Mouse (Mus musculus): Measurements from ENCODE around the gene Mxra8. TPM values are rescaled to one million over a fixed set of nuclear protein-coding genes. Genes with fewer than 3 reads are reported as not detected.

Gene Mxra8
- 148 and 155 TPM in 2 replicates for polyA plus RNA-seq (2014; fragmentation: Nextera tagmentation; extraction: Ambion mirVana)

DNA sequence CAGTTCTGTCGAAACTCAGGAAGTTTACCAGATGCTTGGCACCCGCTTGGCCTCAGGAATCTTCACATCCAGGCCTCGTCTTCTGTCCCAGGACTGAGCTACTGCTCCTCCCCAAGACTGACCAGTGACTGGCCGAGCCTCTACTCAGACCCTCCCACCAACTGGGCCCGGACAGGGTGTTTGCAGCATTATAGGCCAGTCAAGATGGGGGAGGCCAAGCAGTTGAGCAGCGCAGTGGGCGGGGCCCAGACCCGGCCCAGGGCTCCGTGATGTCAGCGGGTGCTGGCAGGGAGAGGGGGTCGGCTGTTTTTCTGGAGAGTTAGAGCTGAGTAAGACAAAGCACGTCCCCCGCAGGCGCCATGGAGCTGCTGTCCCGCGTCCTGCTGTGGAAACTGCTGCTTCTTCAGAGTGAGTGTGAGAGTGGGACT is at the start of gene Mxra8:
Gene Mxra8 (plus strand): TSS at position 198 of the 428 bp plus-strand sequence.
- Histone ChIP-seq H3K27me3 (ENCODE audit: insufficient read depth, low read length) (0 out of 2 replicates have a peak, but pooled peaks cover 3% of the 10 kb centered on the region), H3K4me3 (ENCODE audit: low read depth, low read length) (peak within 1 kb of the TSS; percentile 58), H3K4me2 (peak within 1 kb of the TSS; percentile 96), H3K9ac (peak within 1 kb of the TSS; percentile 63), H3K9me3 (ENCODE audit: low read depth, low read length) (no peaks in the 10 kb centered on the region), H3K36me3 (ENCODE audit: insufficient read depth) (peaks cover 28% of the 10 kb centered on the region; the same call in 1 of the 2 replicates), H3K4me1 (ENCODE audit: insufficient read depth) (peaks cover 28% of the 10 kb centered on the region), H3K27ac (ENCODE audit: low read depth) (peak within 1 kb of the TSS; percentile 96)
- no peak for TF ChIP-seq CTCF (IDR thresholded peaks at IDR 0.05; ENCODE audit: low read depth)
- ATAC-seq (ENCODE audit: insufficient read depth): peak; percentile 94
- DNase-seq: peak; percentile 95
- WGBS: 3% methylated on average over 16 of the region's 16 CpGs

DNA sequence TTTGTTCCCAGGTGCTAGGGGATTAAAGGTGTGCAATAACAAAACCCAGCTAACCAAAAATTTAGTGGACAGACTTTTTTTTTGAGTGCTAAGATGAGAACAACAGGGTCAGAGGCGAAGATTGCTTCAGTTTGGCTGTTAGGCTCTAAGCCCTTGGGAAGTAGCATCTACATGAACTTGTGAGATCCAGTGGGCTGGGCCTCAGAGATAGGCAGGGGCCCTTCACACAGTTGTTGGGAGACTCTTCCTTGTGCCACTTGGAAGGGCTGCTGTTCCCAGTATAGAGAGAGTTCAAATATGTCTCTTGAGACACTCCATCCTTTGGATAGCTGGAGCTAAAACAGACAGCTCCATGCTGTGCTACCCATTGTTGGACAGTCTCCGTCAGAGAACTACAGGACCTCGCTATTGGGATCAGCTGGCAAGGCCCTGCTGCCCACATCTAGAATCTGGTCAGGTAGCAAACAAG is 49.4 kb upstream of the Mxra8 start, which contains the start of gene Ankrd65:
Gene Ankrd65 (plus strand): TSS at position 419 of the 469 bp plus-strand sequence.
- Histone ChIP-seq H3K4me1 (ENCODE audit: insufficient read depth) (no peaks in the 10 kb centered on the region), H3K27ac (ENCODE audit: low read depth) (no peak within 1 kb of the TSS), H3K36me3 (ENCODE audit: insufficient read depth) (no peaks in the 10 kb centered on the region), H3K9ac (0 out of 2 replicates have a peak within 1 kb of the TSS, but pooled peaks have one; percentile 6), H3K4me2 (no peak within 1 kb of the TSS), H3K27me3 (ENCODE audit: insufficient read depth, low read length) (no peaks in the 10 kb centered on the region; the same call in 1 of the 2 replicates), H3K4me3 (ENCODE audit: low read depth, low read length) (no peak within 1 kb of the TSS), H3K9me3 (ENCODE audit: low read depth, low read length) (no peaks in the 10 kb centered on the region)
- ATAC-seq (ENCODE audit: insufficient read depth) (no peak), DNase-seq (no peak)
- 85% methylated on average over 3 of the region's 3 CpGs for WGBS
- no peak for TF ChIP-seq CTCF (IDR thresholded peaks at IDR 0.05; ENCODE audit: low read depth)

DNA sequence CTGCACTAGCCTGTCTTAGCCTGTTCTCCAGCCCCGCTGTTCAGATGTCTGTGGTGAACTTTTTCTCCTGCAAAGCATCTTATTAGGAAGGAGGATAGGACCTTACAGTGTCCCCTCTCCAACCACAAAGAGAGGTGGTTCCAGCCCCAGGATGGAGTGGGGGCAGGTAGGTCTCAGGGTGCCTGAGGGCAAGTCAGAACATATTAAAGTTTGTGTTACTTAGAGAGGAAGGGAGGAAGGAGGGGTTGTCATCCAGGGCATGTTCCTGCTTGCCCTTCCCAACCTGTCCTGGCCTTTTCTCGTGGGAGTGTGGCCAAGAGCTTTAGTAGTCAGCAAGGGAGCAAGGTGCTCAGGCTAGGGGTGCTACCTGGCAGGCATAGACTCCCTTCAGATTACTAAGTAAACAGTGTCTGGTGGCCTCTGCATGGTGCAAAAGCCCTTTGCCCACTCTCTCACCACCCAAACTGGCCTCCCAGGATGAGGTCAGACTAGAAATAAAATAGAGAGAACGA is 48.8 kb upstream of the Mxra8 start:
- Histone ChIP-seq H3K4me2 (no peak overlapping the region), H3K9ac (0 out of 2 replicates have a peak overlapping the region, but pooled peaks have one; percentile 6), H3K27me3 (ENCODE audit: insufficient read depth, low read length) (no peaks in the 10 kb centered on the region; the same call in 1 of the 2 replicates), H3K4me1 (ENCODE audit: insufficient read depth) (no peaks in the 10 kb centered on the region), H3K27ac (ENCODE audit: low read depth) (no peak overlapping the region), H3K9me3 (ENCODE audit: low read depth, low read length) (no peaks in the 10 kb centered on the region), H3K4me3 (ENCODE audit: low read depth, low read length) (no peak overlapping the region), H3K36me3 (ENCODE audit: insufficient read depth) (no peaks in the 10 kb centered on the region)
- no peak for DNase-seq
- no peak for TF ChIP-seq CTCF (IDR thresholded peaks at IDR 0.05; ENCODE audit: low read depth)
- no peak for ATAC-seq (ENCODE audit: insufficient read depth)
- 51% methylated on average over 3 of the region's 3 CpGs for WGBS

DNA sequence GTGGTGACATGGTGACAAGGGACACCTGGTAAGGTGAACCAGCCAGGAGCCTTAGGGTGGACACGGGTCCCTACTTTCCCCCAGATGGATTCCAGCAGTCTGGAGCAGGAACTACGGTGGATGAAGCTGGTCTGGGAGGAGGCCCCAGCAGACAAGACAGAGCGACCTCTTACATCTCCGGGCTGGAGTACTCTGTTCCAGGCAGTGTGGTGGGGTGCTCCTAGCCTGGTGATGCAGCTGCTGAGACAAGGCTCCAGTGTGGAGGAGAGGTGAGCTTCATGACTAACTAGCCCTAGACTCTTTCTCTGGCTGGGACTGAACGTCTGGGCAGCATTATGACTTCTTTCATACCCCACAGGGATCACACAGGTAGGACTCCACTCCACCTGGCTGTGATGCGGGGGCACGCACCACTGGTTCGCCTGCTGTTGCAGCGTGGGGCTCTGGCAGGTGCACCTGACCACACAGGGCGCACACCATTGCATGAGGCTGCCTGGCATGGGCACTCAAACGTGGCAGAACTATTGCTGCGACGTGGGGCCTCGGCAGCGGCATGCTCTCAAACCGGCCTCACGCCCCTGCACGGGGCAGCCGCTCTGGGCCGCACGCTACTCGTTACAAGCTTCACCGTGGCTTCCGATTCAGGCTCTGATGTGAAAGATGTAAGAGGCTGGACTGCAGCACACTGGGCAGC is 48.1 kb upstream of the Mxra8 start:
- H3K36me3 ChIP-seq (ENCODE audit: insufficient read depth): no peaks in the 10 kb centered on the region
- H3K27ac ChIP-seq (ENCODE audit: low read depth): no peak overlapping the region
- ATAC-seq (ENCODE audit: insufficient read depth): no peak
- no peaks in the 10 kb centered on the region; the same call in 1 of the 2 replicates for H3K27me3 ChIP-seq (ENCODE audit: insufficient read depth, low read length)
- no peak overlapping the region for H3K9ac ChIP-seq
- WGBS: 70% methylated on average over 24 of the region's 24 CpGs
- H3K4me3 ChIP-seq (ENCODE audit: low read depth, low read length): no peak overlapping the region
- no peaks in the 10 kb centered on the region for H3K4me1 ChIP-seq (ENCODE audit: insufficient read depth)
- no peak overlapping the region for H3K4me2 ChIP-seq
- no peaks in the 10 kb centered on the region for H3K9me3 ChIP-seq (ENCODE audit: low read depth, low read length)
- no peak for TF ChIP-seq CTCF (IDR thresholded peaks at IDR 0.05; ENCODE audit: low read depth)
- DNase-seq: no peak

DNA sequence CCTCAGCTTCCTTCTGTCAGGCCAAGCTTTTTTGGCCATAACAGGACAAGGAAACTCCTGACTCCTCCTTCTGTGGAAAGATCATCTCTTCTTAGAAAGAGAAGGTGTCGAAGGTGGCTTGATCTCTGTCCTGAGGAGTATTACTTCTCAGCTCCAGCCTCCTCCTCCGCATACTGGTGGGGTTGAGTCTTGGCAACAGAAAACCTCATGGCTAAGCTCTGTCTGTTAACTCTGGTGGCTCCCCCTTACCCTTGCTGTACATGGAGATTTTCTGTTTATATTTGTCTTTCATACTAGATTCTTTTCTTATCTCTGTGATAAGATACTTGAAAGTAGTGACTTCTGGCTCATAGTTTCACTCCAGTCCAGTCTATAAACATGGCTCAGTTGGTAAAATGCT is 45.8 kb upstream of the Mxra8 start:
- TF ChIP-seq CTCF (IDR thresholded peaks at IDR 0.05; ENCODE audit: low read depth): no peak
- Histone ChIP-seq H3K4me3 (ENCODE audit: low read depth, low read length) (no peak overlapping the region), H3K27me3 (ENCODE audit: insufficient read depth, low read length) (no peaks in the 10 kb centered on the region; the same call in 1 of the 2 replicates), H3K4me1 (ENCODE audit: insufficient read depth) (no peaks in the 10 kb centered on the region), H3K9ac (no peak overlapping the region), H3K9me3 (ENCODE audit: low read depth, low read length) (no peaks in the 10 kb centered on the region), H3K27ac (ENCODE audit: low read depth) (no peak overlapping the region), H3K4me2 (no peak overlapping the region), H3K36me3 (ENCODE audit: insufficient read depth) (no peaks in the 10 kb centered on the region)
- WGBS: 44% methylated on average over 2 of the region's 2 CpGs
- ATAC-seq (ENCODE audit: insufficient read depth) (peak; percentile 56; the same call in 1 of the 2 replicates), DNase-seq (peak; percentile 42)

DNA sequence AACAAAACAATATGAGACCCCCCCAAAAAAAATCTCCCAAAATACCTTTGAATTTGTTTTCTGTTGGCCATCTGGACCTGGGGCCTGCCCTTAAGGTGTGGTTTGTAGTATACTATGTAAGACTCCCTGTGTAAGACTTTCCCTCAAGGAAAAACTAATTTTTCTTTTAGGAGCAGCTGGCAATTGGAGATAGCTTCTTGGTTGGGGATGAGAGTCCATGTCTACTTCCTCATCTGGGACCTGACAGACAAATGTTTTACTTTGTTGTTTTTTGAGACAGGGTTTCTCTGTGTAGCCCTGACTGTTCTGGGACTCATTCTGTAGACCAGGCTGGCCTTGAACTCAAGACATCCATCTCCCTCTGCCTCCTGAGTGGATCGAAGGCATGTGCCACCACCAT is 37.4 kb upstream of the Mxra8 start:
- WGBS: 95% methylated on average over 1 of the region's 1 CpGs

More for the DNA sequence above, 37.4 kb upstream of the Mxra8 start:
- Histone ChIP-seq H3K27ac (ENCODE audit: low read depth) (no peak overlapping the region), H3K9me3 (ENCODE audit: low read depth, low read length) (no peaks in the 10 kb centered on the region), H3K4me2 (no peak overlapping the region), H3K36me3 (ENCODE audit: insufficient read depth) (peaks cover 18% of the 10 kb centered on the region), H3K4me1 (ENCODE audit: insufficient read depth) (peaks cover 6% of the 10 kb centered on the region), H3K4me3 (ENCODE audit: low read depth, low read length) (no peak overlapping the region), H3K9ac (no peak overlapping the region), H3K27me3 (ENCODE audit: insufficient read depth, low read length) (no peaks in the 10 kb centered on the region)
- TF ChIP-seq CTCF (IDR thresholded peaks at IDR 0.05; ENCODE audit: low read depth): no peak
- ATAC-seq (ENCODE audit: insufficient read depth) (no peak), DNase-seq (no peak)

All from lung, embryonic 14.5 days (tissue).